Mouse (Mus musculus) testis, adult 2 months (tissue): ENCODE results near the gene Ano8.

Experiments used
- CTCF ChIP-seq: fragments of 200-500 bp; IDR thresholded peaks from 2 replicates; pipeline ENCODE4 v1.5.1; 2012; ENCODE audit warnings: low read depth, mild to moderate bottlenecking, inconsistent platforms, low read length, moderate library complexity; ENCODE audit not compliant: control insufficient read depth, insufficient read depth, insufficient replicate concordance
- POLR2A ChIP-seq: fragments of 200-500 bp; IDR thresholded peaks from 2 replicates; pipeline ENCODE4 v1.6.1; 2012; ENCODE audit warnings: low read depth, mild to moderate bottlenecking, inconsistent platforms, low read length, moderate library complexity; ENCODE audit not compliant: control insufficient read depth

- no peak for TF ChIP-seq POLR2A
- TF ChIP-seq CTCF: no peak
Measured at GRCm38 (mm10) chr8:71456906-71457305, 28.9 kb downstream of the Ano8 start.
